Mouse (Mus musculus) forebrain, embryonic 11.5 days (tissue): Measurements from ENCODE around the gene Ccnt1. TPM values are rescaled to one million over a fixed set of nuclear protein-coding genes. Genes with fewer than 3 reads are reported as not detected.

Experiments used
- ATAC-seq: fragments of 200-750 bp; cut with Nextera tagmentation; replicated peaks from 2 replicates; pipeline ENCODE4 v1.8.0; 2017; ENCODE audit warnings: moderate TSS enrichment; ENCODE audit not compliant: low FRiP score
- DNase-seq: peaks from one replicate; pipeline ENCODE4 v3.0.0-alpha.2; 2017; ENCODE audit warnings: low spot score
- H3K27ac ChIP-seq: fragments of 300-500 bp; sonication (generic); 2 replicates; pipeline ENCODE4 v1.5.1; 2014; ENCODE audit warnings: low read depth, low read length
- H3K27me3 ChIP-seq: fragments of 300-500 bp; sonication (generic); 2 replicates; pipeline ENCODE4 v1.6.1; 2014; ENCODE audit warnings: mild to moderate bottlenecking, low read length, mixed read lengths; ENCODE audit not compliant: control insufficient read depth, insufficient read depth
- H3K36me3 ChIP-seq: fragments of 300-500 bp; sonication (generic); 2 replicates; pipeline ENCODE4 v1.6.1; 2014; ENCODE audit warnings: mild to moderate bottlenecking, low read length, moderate library complexity, mixed read lengths; ENCODE audit not compliant: control insufficient read depth, insufficient read depth
- H3K4me1 ChIP-seq: fragments of 300-500 bp; sonication (generic); replicated peaks from 2 replicates; pipeline ENCODE4 v1.6.1; 2014; ENCODE audit warnings: low read length, mixed read lengths; ENCODE audit not compliant: control insufficient read depth, insufficient read depth
- H3K4me2 ChIP-seq: fragments of 300-500 bp; sonication (generic); 2 replicates; pipeline ENCODE4 v1.6.1; 2014; ENCODE audit warnings: low read depth, mild to moderate bottlenecking, low read length, moderate library complexity, mixed read lengths; ENCODE audit not compliant: severe bottlenecking
- H3K4me3 ChIP-seq: fragments of 300-500 bp; sonication (generic); 2 replicates; pipeline ENCODE4 v1.5.1; 2014; ENCODE audit warnings: low read depth, low read length
- H3K9ac ChIP-seq: fragments of 300-500 bp; sonication (generic); 2 replicates; pipeline ENCODE4 v1.6.1; 2014; ENCODE audit warnings: low read length
- H3K9me3 ChIP-seq: fragments of 300-500 bp; sonication (generic); 2 replicates; pipeline ENCODE4 v1.6.1; 2016; ENCODE audit warnings: low read length, mixed read lengths; ENCODE audit not compliant: control insufficient read depth
- WGBS: fragments of 180-500 bp; shearing (Covaris S2); extraction: QIAGEN DNeasy Blood & Tissue Kit; methylation state at CpG from one replicate; pipeline ENCODE4 v1.1.7; 2014; 5-methylcytosine and 5-hydroxymethylcytosine counted together
- polyA plus RNA-seq: library from polyadenylated mRNA; unstranded; fragments of >200 nt; fragmentation: Nextera tagmentation; extraction: Ambion mirVana; gene quantifications from 2 replicates; pipeline ENCODE4 v1.2.1, GENCODE M21; 2014

Ccnt1 gene
- polyA plus RNA-seq, 1 experiment from 2014 or later, result 62.2 TPM

DNA sequence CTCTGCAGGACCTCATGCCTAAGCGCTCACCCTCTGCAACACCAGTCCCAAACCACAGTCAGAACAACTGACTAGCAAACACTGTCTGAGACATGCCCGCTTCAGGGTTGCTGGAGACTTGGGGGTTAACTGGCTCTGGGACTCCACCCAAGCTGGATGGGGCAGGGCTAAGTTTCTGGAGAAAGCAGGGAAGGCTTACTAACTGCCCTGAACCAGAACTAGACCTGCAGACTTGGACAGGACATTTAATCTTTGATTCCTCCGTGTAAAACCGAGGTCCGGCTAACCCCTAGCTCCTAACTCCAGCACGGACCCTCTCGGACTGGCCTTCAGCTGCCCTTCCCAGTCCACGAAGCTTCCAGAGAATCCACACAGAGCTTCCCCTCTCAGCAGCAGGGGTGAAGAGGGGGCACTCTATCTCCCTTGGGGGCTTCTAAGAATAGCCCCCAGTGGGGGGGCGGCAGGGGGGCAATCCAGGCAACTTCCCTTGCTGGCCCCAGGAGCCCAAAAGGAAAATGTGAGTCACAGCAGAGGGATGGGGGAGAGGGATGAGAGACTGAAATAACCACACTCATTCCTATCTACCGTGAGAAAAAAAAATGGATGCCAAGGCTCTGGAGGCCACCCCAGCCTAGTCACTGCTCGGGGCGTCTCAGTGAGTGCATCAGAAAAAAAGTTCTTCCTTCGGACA, 31.6 kb upstream of the Ccnt1 start:
- ATAC-seq (no peak), DNase-seq (no peak)
- peaks cover 6% of the 10 kb centered on the region for H3K36me3 ChIP-seq
- H3K4me1 ChIP-seq, result peaks cover 8% of the 10 kb centered on the region; the same call in 1 of the 2 replicates
- H3K27ac ChIP-seq, result no peak overlapping the region
- no peak overlapping the region for H3K4me3 ChIP-seq
- no peaks in the 10 kb centered on the region for H3K27me3 ChIP-seq
- H3K9me3 ChIP-seq, result no peaks in the 10 kb centered on the region
- H3K4me2 ChIP-seq, result no peak overlapping the region
- H3K9ac ChIP-seq, result no peak overlapping the region
- WGBS, result 65% methylated on average over 13 of the region's 13 CpGs

DNA sequence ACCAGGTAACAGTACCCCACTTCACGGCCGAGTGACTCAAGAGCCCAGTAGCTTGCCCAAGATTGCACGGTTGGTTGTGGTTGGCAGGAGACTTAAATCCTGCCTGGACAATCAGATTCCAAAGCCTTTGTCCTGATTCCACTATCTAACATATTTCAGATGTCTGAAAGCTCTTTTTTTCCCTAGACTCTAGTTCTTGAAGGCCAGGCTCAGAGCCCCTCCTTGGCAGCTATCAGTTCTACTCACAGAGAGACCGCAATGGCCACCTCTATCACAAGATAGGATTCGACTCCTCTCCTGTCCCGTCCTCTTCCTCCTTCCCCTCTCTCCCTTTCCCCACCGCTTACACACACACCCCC, 31.1 kb upstream of the Ccnt1 start:
- Histone ChIP-seq H3K27me3 (no peaks in the 10 kb centered on the region), H3K27ac (no peak overlapping the region), H3K9ac (no peak overlapping the region), H3K4me3 (no peak overlapping the region), H3K4me2 (no peak overlapping the region), H3K9me3 (no peaks in the 10 kb centered on the region), H3K36me3 (peaks cover 9% of the 10 kb centered on the region), H3K4me1 (peaks cover 3% of the 10 kb centered on the region; the same call in 1 of the 2 replicates)
- WGBS, result 85% methylated on average over 7 of the region's 7 CpGs
- DNase-seq (no peak), ATAC-seq (no peak)

DNA sequence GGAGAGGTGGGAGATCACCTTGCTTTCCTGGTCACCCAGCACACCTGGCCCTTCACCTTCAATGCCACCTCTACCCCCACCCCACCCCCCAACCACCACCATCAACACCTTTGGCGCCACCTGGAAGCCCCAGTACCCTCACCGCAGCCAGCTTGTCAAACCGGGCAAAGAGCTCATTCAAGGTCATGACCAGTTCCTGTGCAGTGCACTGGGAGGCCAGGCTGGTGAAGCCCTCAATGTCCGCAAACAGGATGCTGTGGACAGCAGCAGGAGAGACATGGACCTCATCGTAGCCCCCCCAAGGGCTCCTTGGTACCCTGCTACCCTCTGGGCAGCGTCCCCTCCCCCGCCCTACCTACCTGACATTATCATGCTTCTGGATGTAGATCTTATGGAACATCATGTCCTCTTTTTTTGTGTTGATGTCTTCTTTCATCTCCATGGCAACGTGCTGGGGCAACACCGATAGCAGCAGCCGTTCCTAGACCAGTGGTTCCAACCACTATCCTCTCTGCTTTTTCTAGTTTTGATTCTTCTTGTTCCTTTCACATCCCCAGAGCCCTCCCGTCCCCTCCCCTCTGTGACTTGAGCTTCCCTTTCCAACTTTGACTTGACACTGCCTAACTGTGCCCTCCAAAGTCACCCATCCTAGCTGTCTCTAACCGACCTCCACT, 29.4 kb upstream of the Ccnt1 start:
- ATAC-seq, result no peak

DNA sequence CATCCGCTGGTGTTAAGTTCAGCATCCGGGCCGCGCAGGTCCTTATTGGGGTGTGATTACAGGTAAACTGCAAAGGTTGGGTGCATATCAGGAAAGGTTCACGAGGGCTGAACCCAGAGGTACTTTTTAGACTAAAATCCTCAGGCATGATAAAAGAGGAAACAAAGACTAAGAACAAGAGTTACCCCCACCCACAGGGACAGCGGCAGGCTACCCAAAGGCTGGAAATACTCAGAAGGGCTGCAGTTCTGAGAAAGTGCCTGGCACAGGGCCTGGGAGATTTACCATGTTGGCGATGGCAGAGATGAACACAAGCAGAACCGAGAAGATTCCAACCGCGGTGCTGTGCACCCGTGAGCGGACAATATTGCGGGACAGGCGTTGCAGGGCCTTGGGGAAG, 25.9 kb upstream of the Ccnt1 start:
- H3K27me3 ChIP-seq, result no peaks in the 10 kb centered on the region
- 93% methylated on average over 14 of the region's 14 CpGs for WGBS
- no peak overlapping the region for H3K27ac ChIP-seq
- H3K4me3 ChIP-seq, result no peak overlapping the region
- no peak overlapping the region for H3K9ac ChIP-seq
- no peaks in the 10 kb centered on the region for H3K4me1 ChIP-seq
- H3K36me3 ChIP-seq, result peaks cover 13% of the 10 kb centered on the region
- no peaks in the 10 kb centered on the region for H3K9me3 ChIP-seq
- ATAC-seq, result no peak
- no peak overlapping the region for H3K4me2 ChIP-seq
- DNase-seq, result no peak

More for the DNA sequence above, 29.4 kb upstream of the Ccnt1 start:
- WGBS, result 89% methylated on average over 12 of the region's 12 CpGs
- H3K27me3 ChIP-seq, result no peaks in the 10 kb centered on the region
- H3K4me2 ChIP-seq, result no peak overlapping the region
- no peak for DNase-seq
- 0 out of 2 replicates have a peak, but pooled peaks cover 2% of the 10 kb centered on the region for H3K4me1 ChIP-seq
- no peak overlapping the region for H3K4me3 ChIP-seq
- peaks cover 11% of the 10 kb centered on the region for H3K36me3 ChIP-seq
- no peak overlapping the region for H3K27ac ChIP-seq
- no peak overlapping the region for H3K9ac ChIP-seq
- no peaks in the 10 kb centered on the region for H3K9me3 ChIP-seq

DNA sequence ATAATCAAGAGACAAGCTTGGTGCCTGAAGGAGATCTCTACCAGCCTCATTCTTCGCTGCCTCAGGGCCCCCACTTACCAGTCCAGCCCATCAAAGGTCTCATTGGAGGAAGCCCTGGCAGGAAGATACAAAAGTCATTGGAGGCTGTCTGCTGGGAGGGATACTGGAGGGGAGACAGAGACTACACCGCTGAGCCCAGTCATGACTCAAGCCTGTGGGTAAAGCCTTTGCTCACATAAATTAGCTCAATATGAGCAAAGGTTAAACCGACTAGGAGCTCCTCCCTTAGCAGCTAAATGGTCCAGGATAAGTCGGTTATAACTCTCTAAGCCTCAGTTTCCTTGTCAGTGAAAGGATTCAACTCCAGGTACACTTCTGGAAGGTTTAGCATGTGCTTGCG, 24.3 kb upstream of the Ccnt1 start:
- peaks cover 13% of the 10 kb centered on the region for H3K36me3 ChIP-seq
- no peak overlapping the region for H3K27ac ChIP-seq
- no peak overlapping the region for H3K4me2 ChIP-seq
- no peaks in the 10 kb centered on the region for H3K9me3 ChIP-seq
- ATAC-seq (no peak), DNase-seq (no peak)
- H3K27me3 ChIP-seq, result no peaks in the 10 kb centered on the region
- H3K4me1 ChIP-seq, result no peaks in the 10 kb centered on the region
- 93% methylated on average over 5 of the region's 5 CpGs for WGBS
- no peak overlapping the region for H3K9ac ChIP-seq
- H3K4me3 ChIP-seq, result no peak overlapping the region

DNA sequence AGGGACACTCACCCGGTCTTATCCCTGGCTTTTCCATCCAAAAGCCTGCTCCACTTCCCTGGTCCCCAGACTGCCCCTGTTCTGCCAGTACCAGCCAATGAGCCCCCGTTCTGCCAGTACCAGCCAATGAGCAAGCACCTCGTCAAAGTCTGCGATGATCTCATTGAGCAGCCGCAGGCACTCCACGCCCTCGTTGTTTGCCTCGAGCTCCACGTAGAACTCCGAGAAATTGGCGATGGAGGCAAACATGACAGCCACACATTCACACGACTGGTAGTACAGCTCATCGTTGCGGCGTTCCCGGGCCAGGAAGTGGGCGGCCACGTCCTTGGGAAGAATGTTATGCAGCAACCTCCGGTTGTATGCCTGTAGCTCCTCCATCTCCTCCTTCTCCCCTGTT, 23.5 kb upstream of the Ccnt1 start:
- Histone ChIP-seq H3K27me3 (no peaks in the 10 kb centered on the region), H3K4me1 (no peaks in the 10 kb centered on the region), H3K36me3 (peaks cover 13% of the 10 kb centered on the region), H3K9ac (no peak overlapping the region), H3K4me3 (no peak overlapping the region), H3K9me3 (no peaks in the 10 kb centered on the region), H3K27ac (no peak overlapping the region), H3K4me2 (no peak overlapping the region)
- no peak for DNase-seq
- ATAC-seq, result no peak
- 87% methylated on average over 19 of the region's 19 CpGs for WGBS

DNA sequence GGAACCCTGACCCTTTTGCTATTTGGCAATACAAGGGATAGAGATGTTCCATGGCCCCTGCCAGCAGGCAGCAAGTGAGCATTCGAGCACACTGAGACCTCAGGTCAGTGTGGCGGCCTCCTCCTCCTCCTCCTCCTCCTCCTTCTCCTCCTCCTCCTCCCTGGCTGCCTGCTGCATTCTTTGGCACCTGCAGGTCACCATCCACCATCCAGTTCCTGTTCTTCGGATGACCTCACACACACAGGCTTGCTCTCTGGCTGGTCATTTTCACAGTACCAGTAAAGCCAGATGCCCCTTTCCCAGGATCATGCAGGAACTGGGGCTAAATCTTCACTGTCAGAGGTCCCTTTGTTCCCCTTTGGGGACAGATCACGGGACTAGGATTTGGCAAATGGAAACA, 20.7 kb upstream of the Ccnt1 start:
- Histone ChIP-seq H3K27me3 (no peaks in the 10 kb centered on the region), H3K4me3 (no peak overlapping the region), H3K9ac (no peak overlapping the region), H3K27ac (no peak overlapping the region), H3K4me1 (no peaks in the 10 kb centered on the region), H3K36me3 (peaks cover 5% of the 10 kb centered on the region; the same call in 1 of the 2 replicates), H3K9me3 (no peaks in the 10 kb centered on the region), H3K4me2 (no peak overlapping the region)
- 65% methylated on average over 4 of the region's 4 CpGs for WGBS
- ATAC-seq (no peak), DNase-seq (no peak)

DNA sequence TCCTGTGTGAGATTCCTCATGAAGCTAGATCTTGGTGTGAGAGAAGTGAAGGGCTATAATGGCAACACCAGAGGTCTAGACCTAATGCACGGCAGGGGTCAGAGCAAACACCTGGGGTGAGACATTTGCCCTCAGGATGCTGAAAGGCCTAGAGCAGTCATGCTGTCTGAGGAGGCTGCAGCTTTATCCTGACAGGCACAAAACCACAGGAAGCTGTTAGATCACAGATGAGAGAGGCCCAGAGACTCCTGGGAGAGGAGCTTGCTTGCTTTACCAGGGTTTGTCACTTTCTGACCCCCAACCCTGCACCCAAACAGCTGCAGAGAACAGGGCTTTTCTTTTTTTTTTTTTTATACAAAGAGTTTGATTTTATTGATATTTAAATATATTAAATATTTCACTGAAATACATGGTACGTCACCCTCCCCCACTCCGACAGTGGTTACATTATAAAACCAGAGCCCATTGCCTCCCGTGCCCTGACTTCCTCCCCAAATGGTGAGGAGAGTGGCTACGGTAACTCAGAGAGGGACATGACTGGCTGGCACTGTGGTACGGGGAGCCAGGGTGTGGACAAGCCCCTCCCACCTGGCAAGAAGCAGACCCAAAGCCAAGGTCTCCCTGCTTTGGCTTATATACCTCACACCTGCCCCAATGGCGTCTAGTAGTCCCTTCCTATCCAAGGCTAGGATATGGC, 19.1 kb upstream of the Ccnt1 start:
- peaks cover 5% of the 10 kb centered on the region; the same call in 1 of the 2 replicates for H3K36me3 ChIP-seq
- no peak overlapping the region for H3K27ac ChIP-seq
- WGBS, result 82% methylated on average over 7 of the region's 7 CpGs
- H3K4me2 ChIP-seq, result no peak overlapping the region
- ATAC-seq, result no peak
- H3K9ac ChIP-seq, result no peak overlapping the region
- no peaks in the 10 kb centered on the region for H3K4me1 ChIP-seq
- H3K4me3 ChIP-seq, result no peak overlapping the region
- H3K27me3 ChIP-seq, result no peaks in the 10 kb centered on the region
- no peaks in the 10 kb centered on the region for H3K9me3 ChIP-seq
- no peak for DNase-seq
